ENCODE assay signal across 20 mouse cellular contexts in the genomic region with DNA sequence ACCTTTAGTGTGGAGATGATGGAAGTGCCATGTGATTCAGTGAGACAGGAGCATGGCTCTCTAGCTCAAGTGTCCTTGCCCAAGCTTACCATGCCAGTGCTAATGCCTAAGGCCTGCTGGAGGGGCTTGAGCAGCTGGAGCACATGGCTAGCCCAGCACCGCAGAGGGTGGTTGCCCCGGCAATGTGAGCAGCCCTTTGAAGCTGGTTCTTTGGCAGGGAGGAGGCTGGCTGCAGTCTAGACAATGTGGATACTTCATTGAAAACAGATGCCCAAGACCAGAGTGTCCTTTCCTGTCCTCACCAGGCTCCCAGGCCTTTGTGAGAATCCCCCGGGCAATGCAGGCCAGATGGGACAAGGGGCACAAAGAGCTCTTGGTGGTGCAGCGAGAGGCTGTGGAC. TPM values are rescaled to one million over a fixed set of nuclear protein-coding genes. Genes with fewer than 3 reads are reported as not detected.
DNase-seq lines count a peak whose midpoint lies in the region; ATAC-seq and TF ChIP-seq lines count a peak whose summit lies in the region.
"Had no signal": no experiment of that assay in that cellular context is flagged by ENCODE, and none has a peak within 500 bp of the region (broad histone marks: within the 10 kb centered on the region; RNA-seq: fewer than 3 reads in every experiment).

No protein-coding gene starts in this region.

- ATAC-seq in hindbrain, embryonic 12.5 days (ENCODE audit: low FRiP score) = no peak
- ATAC-seq: forebrain, embryonic 13.5 days had no signal

- DNase-seq in hindbrain, embryonic 10.5 days (ENCODE audit: low spot score) = peak; percentile 27
- peak; percentile 6 for DNase-seq in brain, adult 2 months (ENCODE audit: low read depth, low spot score)
- DNase-seq in cerebellum, adult 9-11 months = peak; percentile 33
- peak; percentile 54 for DNase-seq in forelimb bud, embryonic 11.5 days (ENCODE audit: low read depth, low spot score)
- DNase-seq in gastrocnemius, adult 2 months = no peak
- no peak for DNase-seq in retina, embryonic 14.5 days (ENCODE audit: low spot score)
- DNase-seq: gastrocnemius, postnatal 25 days; heart, postnatal 4 days; kidney, adult 2 months; kidney, postnatal 25 days; thymus, adult 18-20 months had no signal

- 63% methylated on average over 4 of the region's 4 CpGs for WGBS in hindbrain, embryonic 10.5 days
- WGBS in hindbrain, embryonic 12.5 days = 60% methylated on average over 4 of the region's 4 CpGs

- no peaks in the 10 kb centered on the region for H3K36me3 ChIP-seq in hindbrain, embryonic 10.5 days
- no peaks in the 10 kb centered on the region for H3K36me3 ChIP-seq in hindbrain, embryonic 12.5 days
- H3K36me3 ChIP-seq: G1E; heart, embryonic 12.5 days; limb, embryonic 13.5 days had no signal

- peak overlapping the region; percentile 60; the same call in 1 of the 2 replicates for H3K27ac ChIP-seq in hindbrain, embryonic 10.5 days
- no peak overlapping the region for H3K27ac ChIP-seq in hindbrain, embryonic 12.5 days
- no peak overlapping the region for H3K27ac ChIP-seq in gastrocnemius, adult 2 months
- H3K27ac ChIP-seq: forebrain, embryonic 13.5 days; limb, embryonic 13.5 days had no signal

- H3K4me2 ChIP-seq in hindbrain, embryonic 12.5 days (replicated peaks) = no peak overlapping the region
- H3K4me2 ChIP-seq: forebrain, embryonic 13.5 days; heart, embryonic 12.5 days; limb, embryonic 13.5 days; midbrain, embryonic 11.5 days had no signal

- no peak overlapping the region for H3K4me3 ChIP-seq in hindbrain, embryonic 10.5 days
- H3K4me3 ChIP-seq in hindbrain, embryonic 12.5 days = no peak overlapping the region
- no peak overlapping the region for H3K4me3 ChIP-seq in gastrocnemius, adult 2 months
- H3K4me3 ChIP-seq: forebrain, embryonic 13.5 days; heart, embryonic 12.5 days; limb, embryonic 13.5 days; myocyte had no signal

- H3K27me3 ChIP-seq in hindbrain, embryonic 10.5 days (ENCODE audit: insufficient read depth, poor library complexity, severe bottlenecking) = no peaks in the 10 kb centered on the region; the same call in 1 of the 2 replicates
- no peaks in the 10 kb centered on the region for H3K27me3 ChIP-seq in hindbrain, embryonic 12.5 days
- H3K27me3 ChIP-seq: forebrain, embryonic 13.5 days had no signal

- intact Hi-C loops in gastrocnemius, adult 2 months (cut with DNase I) = no loop called here

- TF ChIP-seq CTCF in gastrocnemius, adult 2 months (IDR thresholded peaks at IDR 0.05) = no peak

- H3K9ac ChIP-seq in hindbrain, embryonic 12.5 days = no peak overlapping the region
- H3K9ac ChIP-seq: forebrain, embryonic 13.5 days; heart, embryonic 12.5 days; limb, embryonic 13.5 days had no signal

- H3K9me3 ChIP-seq in hindbrain, embryonic 10.5 days = no peaks in the 10 kb centered on the region
- H3K9me3 ChIP-seq in hindbrain, embryonic 12.5 days (replicated peaks) = no peaks in the 10 kb centered on the region
- H3K9me3 ChIP-seq: forebrain, embryonic 13.5 days; heart, embryonic 12.5 days; limb, embryonic 13.5 days had no signal

- peaks cover 6% of the 10 kb centered on the region for H3K4me1 ChIP-seq in hindbrain, embryonic 10.5 days (replicated peaks)
- peaks cover 5% of the 10 kb centered on the region; the same call in 1 of the 2 replicates for H3K4me1 ChIP-seq in hindbrain, embryonic 12.5 days
- H3K4me1 ChIP-seq: forebrain, embryonic 13.5 days had no signal

RNA-seq across cellular contexts. Expression of gene Gdf10, which starts 40.3 kb away (rescaled TPM):
- polyA plus RNA-seq in hindbrain, embryonic 10.5 days (2016; fragmentation: Nextera tagmentation; extraction: Ambion mirVana) = 3.8 and 5.6 TPM in 2 replicates
- 17.8 and 23.7 TPM in 2 replicates for polyA plus RNA-seq in hindbrain, embryonic 12.5 days (2016; fragmentation: Nextera tagmentation; extraction: Ambion mirVana)
- 1 to 10 TPM; 1.1 to 1.9 TPM for total RNA-seq in gastrocnemius, adult 2 months (2021)
- polyA plus RNA-seq: G1E, myocyte had no signal

RNA-seq across cellular contexts. Expression of gene Gdf2, which starts 57.8 kb away (rescaled TPM):
- not detected in 2 replicates for polyA plus RNA-seq in hindbrain, embryonic 10.5 days (2016; fragmentation: Nextera tagmentation; extraction: Ambion mirVana)
- polyA plus RNA-seq in hindbrain, embryonic 12.5 days (2016; fragmentation: Nextera tagmentation; extraction: Ambion mirVana) = 0.06 TPM in 1 of 2 replicates, not detected in the other
- not detected for total RNA-seq in gastrocnemius, adult 2 months (2021)
- total RNA-seq: gastrocnemius, postnatal 25 days; layer of hippocampus, postnatal 25 days had no signal
- polyA plus RNA-seq: brain, embryonic 14.5 days; forebrain, embryonic 13.5 days; G1E; kidney, adult 2 months; limb, embryonic 13.5 days; midbrain, embryonic 11.5 days; myocyte had no signal

Comparison
In these comparisons a context has a peak if more than half of its experiments do, and no peak if none do; other contexts are left out.
1. DNase-seq: peak in hindbrain, embryonic 10.5 days (single experiment), brain, adult 2 months (single experiment), cerebellum, adult 9-11 months (single experiment) and forelimb bud, embryonic 11.5 days (single experiment); none in gastrocnemius, adult 2 months (single experiment) and retina, embryonic 14.5 days (single experiment).